Mouse (Mus musculus) spleen, postnatal 14 days (tissue): ENCODE measurements around the gene Vmo1.
"Not testable (repeated sequence)": the region's sequence is repeated elsewhere in the genome, so short reads cannot be mapped to it uniquely, and the experiment has no call there.

ENCODE experiments used
- DNase-seq, 2 experiments: peaks; one replicate each; pipeline ENCODE4 v3.0.0; 2021 to 2022; ENCODE audit warnings: low spot score in 2 of 2

The Vmo1 gene

GRCm38 (mm10) chr11:70514288-70514687 lies at the start of gene Vmo1:
TSS of gene Vmo1 (minus strand) at chr11:70514616.
- DNase-seq = no peak

- no peak for DNase-seq
These were observed 49.3 kb upstream of the Vmo1 start for GRCm38 (mm10) chr11:70563470-70564275.

GRCm38 (mm10) chr11:70562995-70563469 lies 48.6 kb upstream of the Vmo1 start:
- DNase-seq = no peak

- peak; percentile 68 to 78 for DNase-seq
These were observed 48.0 kb upstream of the Vmo1 start, which contains the start of gene Mink1 for GRCm38 (mm10) chr11:70562287-70562994. TSS of gene Mink1 (plus strand) at chr11:70562881.

- no peak for DNase-seq
These were observed 47.5 kb upstream of the Vmo1 start for GRCm38 (mm10) chr11:70561937-70562286.

DNA sequence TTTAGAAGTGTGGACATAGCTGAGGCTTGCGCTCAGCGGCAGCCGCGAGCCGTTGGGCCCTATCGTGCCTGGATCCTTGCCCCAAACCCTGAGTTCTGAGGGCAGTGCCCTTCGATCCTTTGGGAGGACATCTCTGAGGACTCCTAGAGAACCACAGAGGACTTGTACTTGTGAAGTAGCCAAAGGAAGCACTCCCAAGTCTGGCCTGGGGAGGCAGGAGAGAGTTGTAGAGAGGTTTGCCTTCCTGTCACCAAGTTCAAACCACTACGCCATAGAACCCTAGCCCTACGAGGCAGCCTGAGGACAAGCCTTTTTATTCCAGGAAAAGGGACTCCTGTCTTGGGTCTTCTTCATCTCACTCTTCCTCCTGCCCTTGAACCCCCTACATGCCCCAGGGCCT lies 43.1 kb upstream of the Vmo1 start:
- DNase-seq = no peak

DNA sequence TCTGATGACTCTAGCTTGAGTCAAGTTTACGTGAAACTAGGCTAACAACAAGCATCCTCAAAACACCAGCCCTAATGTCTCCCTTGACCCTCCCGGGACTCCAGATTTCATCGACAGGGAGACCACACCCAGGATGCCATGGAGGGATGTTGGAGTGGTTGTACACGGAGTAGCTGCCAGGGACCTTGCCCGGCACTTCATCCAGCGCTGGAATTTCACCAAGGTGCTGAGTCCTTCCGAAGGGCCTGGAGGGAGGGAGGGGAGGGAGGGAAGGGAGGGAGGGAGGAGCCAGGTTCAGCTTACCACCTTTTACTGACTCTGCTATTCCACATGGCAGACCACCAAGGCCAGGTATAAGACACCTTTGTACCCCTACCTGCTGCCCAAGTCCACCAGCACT lies 39.5 kb upstream of the Vmo1 start:
- no peak for DNase-seq

GRCm38 (mm10) chr11:70551526-70551925 lies 37.1 kb upstream of the Vmo1 start:
- no peak for DNase-seq

DNA sequence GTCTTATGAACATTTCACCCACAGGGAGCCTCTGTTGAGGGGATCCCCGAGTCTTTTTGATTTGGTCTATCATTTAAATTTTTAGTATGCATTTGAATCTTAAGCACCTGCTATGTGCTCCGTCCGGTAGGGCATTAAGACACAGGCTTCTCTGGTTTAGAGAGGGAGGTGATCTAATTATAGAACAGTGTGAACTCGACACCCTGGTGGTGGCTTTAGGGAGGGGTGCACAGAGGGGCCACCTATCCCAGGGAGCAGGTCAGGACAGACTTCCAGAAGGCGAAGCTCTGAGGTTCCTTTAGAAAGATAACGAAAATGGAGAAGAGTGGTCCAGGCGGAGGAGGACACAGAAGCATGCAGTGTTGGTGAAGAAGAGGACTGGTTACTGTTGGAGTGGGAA lies 30.1 kb upstream of the Vmo1 start:
- no peak for DNase-seq

- no peak for DNase-seq
These were observed 27.0 kb upstream of the Vmo1 start for GRCm38 (mm10) chr11:70541415-70541814.

DNA sequence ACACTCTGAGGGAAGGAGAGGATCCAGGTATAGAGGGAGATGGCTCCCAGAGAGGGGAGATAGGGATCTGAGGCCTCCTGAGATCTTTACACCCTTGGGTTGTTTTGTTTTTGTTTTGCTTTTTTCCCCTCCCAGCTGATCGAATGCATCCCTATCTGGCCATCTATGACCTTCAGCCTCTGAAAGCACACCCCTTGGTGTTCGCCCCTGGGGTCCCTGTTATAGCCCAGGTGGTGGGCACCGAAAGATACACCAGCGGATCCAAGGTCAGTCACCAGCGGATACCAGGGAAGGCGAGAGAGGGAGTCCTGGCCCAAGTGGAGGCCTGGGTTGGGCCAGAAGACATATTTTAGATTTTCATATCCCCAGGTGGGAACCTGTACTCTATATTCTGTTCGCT lies 26.5 kb upstream of the Vmo1 start:
- DNase-seq = no peak

DNA sequence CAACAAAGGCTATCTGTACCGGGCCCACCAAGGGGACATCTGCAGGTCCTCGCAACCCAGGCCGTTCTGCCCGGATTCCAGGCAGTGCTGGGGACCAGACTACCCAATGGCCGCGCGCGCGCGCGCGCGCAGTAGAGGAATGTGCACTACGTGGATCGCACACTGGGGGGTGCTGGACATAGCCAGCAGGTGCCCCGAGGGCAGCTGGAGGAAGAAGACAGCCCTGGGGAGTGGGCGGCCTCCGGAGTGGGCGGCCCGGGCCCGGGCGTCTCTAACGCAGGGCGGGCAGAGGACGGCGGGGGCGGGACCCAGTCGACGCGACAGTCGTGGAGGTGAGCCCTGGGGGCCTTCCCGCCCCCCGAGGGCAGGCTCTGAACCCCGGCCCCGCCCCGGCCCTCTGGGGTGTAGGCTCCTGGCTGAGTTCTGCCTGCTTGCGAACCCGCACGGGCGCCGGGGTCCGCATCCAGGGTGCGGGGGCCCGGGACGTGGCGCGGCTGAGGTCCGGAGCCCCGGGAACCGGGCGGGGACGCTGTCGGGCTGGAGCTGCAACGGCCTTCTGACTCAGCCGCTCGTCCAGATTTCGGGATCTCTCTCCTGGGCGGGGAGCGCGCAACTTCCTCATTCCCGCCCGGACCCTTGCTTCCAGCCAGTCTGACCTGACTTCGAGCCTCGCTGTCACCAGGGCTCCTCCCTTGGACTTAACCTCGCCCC lies 25.6 kb upstream of the Vmo1 start, which contains the start of gene Pld2:
TSS of gene Pld2 (plus strand) at position 188 of the 711 bp plus-strand sequence.
- DNase-seq = peak; percentile 57 to 68

GRCm38 (mm10) chr11:70539423-70539822 lies 25.0 kb upstream of the Vmo1 start:
- DNase-seq = no peak

DNA sequence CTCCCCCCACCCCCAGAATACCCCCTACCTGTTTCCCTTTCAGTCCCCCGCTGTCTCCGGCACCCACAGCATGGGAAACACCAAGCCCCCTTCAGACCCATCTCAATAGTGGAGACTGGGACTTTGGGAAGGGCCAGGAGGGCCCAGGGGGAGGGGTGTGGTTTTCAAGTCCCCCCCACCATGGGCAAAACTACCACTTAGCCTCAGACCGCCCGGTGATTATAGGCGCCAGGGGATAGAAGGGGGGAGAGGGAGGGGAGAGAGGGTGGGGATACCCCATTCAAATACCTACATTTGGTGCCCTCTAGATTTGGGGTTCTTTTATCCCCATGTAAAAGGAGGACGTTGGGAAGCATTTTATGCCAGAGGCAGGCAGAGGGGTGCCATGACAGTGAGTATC lies 18.4 kb upstream of the Vmo1 start, which contains the start of gene Gm40193:
TSS of gene Gm40193 (minus strand) at position 101 of the 400 bp plus-strand sequence.
- DNase-seq = no peak

DNA sequence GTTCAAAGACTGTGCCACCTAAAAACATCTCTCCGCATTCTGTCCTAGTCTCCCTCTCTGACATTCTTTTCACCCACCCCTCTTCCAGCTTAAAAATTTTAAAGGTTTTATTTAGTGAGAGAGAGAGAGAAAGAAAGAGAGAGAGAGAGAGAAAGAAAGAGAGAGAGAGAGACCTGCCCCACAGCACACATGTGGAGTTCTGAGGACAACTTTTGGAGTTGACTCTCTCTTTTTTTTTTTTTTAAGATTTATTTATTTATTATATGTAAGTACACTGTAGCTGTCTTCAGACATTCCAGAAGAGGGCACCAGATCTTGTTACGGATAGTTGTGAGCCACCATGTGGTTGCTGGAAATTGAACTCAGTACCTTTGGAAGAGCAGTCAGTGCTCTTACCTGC lies 16.6 kb upstream of the Vmo1 start:
- DNase-seq = not testable (repeated sequence)

GRCm38 (mm10) chr11:70528610-70529009 lies 14.2 kb upstream of the Vmo1 start:
- no peak for DNase-seq

DNA sequence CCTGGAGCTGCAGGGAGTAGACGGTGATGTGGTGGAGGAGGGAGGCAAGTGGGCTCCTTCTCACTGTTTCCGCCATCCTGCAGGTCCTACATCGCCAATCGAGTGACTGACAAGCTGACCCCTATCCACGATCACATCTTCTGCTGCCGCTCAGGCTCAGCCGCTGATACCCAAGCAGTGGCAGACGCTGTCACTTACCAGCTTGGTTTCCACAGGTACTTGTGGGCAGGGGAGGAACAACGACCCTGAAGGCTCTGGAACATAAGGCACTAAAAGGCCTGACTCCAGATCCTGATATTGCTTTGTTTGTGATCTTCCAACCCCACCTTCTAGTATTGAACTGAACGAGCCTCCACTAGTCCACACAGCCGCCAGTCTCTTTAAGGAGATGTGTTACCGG lies 11.8 kb upstream of the Vmo1 start:
- no peak for DNase-seq

GRCm38 (mm10) chr11:70525726-70526125 lies 11.3 kb upstream of the Vmo1 start:
- no peak for DNase-seq

GRCm38 (mm10) chr11:70525184-70525678 lies 10.8 kb upstream of the Vmo1 start, which contains the start of gene Psmb6:
TSS of gene Psmb6 (plus strand) at chr11:70525367.
- peak; percentile 70 to 82 for DNase-seq

- no peak for DNase-seq
These were observed 10.4 kb upstream of the Vmo1 start for GRCm38 (mm10) chr11:70524782-70525181.

GRCm38 (mm10) chr11:70523306-70523989 lies 9.0 kb upstream of the Vmo1 start:
- DNase-seq = not testable (repeated sequence)
